In the genomic region with DNA sequence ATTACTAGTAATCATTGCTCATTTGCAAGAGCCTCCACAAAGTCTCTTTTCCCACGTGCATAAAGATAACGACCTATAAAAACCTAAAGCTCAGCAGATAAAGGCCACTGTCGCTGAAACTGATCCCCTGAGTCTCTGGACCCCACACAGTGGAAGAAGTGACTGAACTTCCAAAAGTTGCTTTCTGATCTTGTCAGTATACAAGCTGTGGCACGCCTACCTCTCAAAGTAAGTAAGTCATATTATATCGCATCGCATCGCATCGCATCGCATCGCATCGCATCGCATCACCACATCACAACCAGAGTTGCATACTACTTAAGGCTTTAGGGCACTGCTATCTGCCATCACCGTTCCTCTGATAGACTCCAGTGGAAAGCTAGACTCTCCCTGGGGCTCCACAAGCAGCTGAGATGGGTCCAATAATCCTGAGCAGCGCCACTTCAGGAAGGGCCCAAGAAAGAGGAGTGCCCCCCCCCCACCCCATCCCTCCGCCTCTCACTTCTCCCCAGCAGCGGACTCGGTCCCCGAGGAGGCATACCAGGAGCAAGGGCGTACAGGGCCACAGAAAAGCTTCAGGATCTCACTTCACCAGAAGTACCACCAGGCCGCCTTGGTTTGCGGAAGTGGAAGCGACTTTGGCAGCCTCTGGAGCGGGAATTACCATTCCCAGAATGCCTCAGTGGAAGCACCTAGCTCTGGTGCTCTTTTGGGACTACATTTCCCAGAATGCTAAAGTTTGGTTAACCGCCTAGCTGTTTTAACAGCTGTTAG, we compare ENCODE assay signal across 8 mouse cellular contexts. TPM values are rescaled to one million over a fixed set of nuclear protein-coding genes. Genes with fewer than 3 reads are reported as not detected.
A peak's percentile ranks its signal among the peaks of the same experiment; 100 is the strongest.
DNase-seq lines count a peak whose midpoint lies in the region; ATAC-seq lines count a peak whose summit lies in the region.

No protein-coding gene starts in this region.

- no peaks in the 10 kb centered on the region for H3K9me3 ChIP-seq in intestine, embryonic 15.5 days
- H3K9me3 ChIP-seq in megakaryocyte, embryonic 14.5 days: peaks cover 11% of the 10 kb centered on the region

- peak overlapping the region; percentile 67 for H3K4me2 ChIP-seq in intestine, embryonic 15.5 days (replicated peaks)

- peaks cover 3% of the 10 kb centered on the region; the same call in 1 of the 2 replicates for H3K4me1 ChIP-seq in intestine, embryonic 15.5 days (replicated peaks)
- H3K4me1 ChIP-seq in megakaryocyte, embryonic 14.5 days: peaks cover 39% of the 10 kb centered on the region

- H3K27ac ChIP-seq in intestine, embryonic 15.5 days: peak overlapping the region; percentile 76

- intact Hi-C loops in left cerebral cortex, postnatal 10 days (cut with DNase I): no loop called here

- 8% methylated on average over 24 of the region's 24 CpGs for WGBS in intestine, embryonic 15.5 days

- peak overlapping the region; percentile 81 for H3K9ac ChIP-seq in intestine, embryonic 15.5 days

- peaks cover 6% of the 10 kb centered on the region; the same call in 1 of the 2 replicates for H3K36me3 ChIP-seq in intestine, embryonic 15.5 days
- H3K36me3 ChIP-seq in megakaryocyte, embryonic 14.5 days (replicated peaks; ENCODE audit: low read length): peaks cover 30% of the 10 kb centered on the region

- H3K27me3 ChIP-seq in intestine, embryonic 15.5 days (replicated peaks): no peaks in the 10 kb centered on the region
- H3K27me3 ChIP-seq in megakaryocyte, embryonic 14.5 days (replicated peaks): peaks cover 2% of the 10 kb centered on the region

- peak; percentile 2 to 8 for DNase-seq in spleen, postnatal 36 days (ENCODE audit: low spot score in 2 of 2)
- no peak for DNase-seq in spleen, adult 18-20 months
- DNase-seq in embryo, embryonic 11.5 days (ENCODE audit: low read depth, low spot score): peak; percentile 68
- DNase-seq in gastrocnemius, postnatal 4 days (ENCODE audit: low spot score in 2 of 2): peak; percentile 27 to 67
- peak; percentile 64 to 73 for DNase-seq in left cerebral cortex, postnatal 10 days (ENCODE audit: extremely low spot score in 1 of 2, low spot score in 2 of 2)
- DNase-seq in right cerebral cortex, postnatal 10 days (ENCODE audit: low spot score in 2 of 2): peak; percentile 79 to 84

- ATAC-seq in intestine, embryonic 15.5 days: peak; percentile 95

- H3K4me3 ChIP-seq in intestine, embryonic 15.5 days (replicated peaks): peak overlapping the region; percentile 65
- peak overlapping the region; percentile 92 for H3K4me3 ChIP-seq in megakaryocyte, embryonic 14.5 days (replicated peaks)

RNA-seq across cellular contexts. Expression of gene Zfp111, which starts 3.6 kb away (rescaled TPM):
- total RNA-seq in gastrocnemius, postnatal 4 days (2021): 10 to 100 TPM in 1 of 2 experiments, 1 to 10 TPM in 1; 9.2 to 10.1 TPM
- polyA plus RNA-seq in intestine, embryonic 15.5 days (2015; fragmentation: Nextera tagmentation; extraction: Ambion mirVana): 7.4 and 7.9 TPM in 2 replicates
- 10 to 100 TPM in 1 of 2 experiments, 1 to 10 TPM in 1; 8.6 to 10.2 TPM for total RNA-seq in left cerebral cortex, postnatal 10 days (2021)
- polyA plus RNA-seq in megakaryocyte, embryonic 14.5 days (2012; ENCODE audit: insufficient read depth, low replicate concordance): 0.41 TPM in 1 of 2 replicates, not detected in the other

RNA-seq across cellular contexts. Expression of gene Zfp109, which starts 29.7 kb away (rescaled TPM):
- total RNA-seq in gastrocnemius, postnatal 4 days (2021): 1 to 10 TPM; 2.1 to 2.2 TPM
- 4.3 and 4.5 TPM in 2 replicates for polyA plus RNA-seq in intestine, embryonic 15.5 days (2015; fragmentation: Nextera tagmentation; extraction: Ambion mirVana)
- 1 to 10 TPM; 5.1 to 6.1 TPM for total RNA-seq in left cerebral cortex, postnatal 10 days (2021)
- polyA plus RNA-seq in megakaryocyte, embryonic 14.5 days (2012; ENCODE audit: insufficient read depth, low replicate concordance): 0.27 TPM in 1 of 2 replicates, not detected in the other

RNA-seq across cellular contexts. Expression of gene Zfp114, which starts 32.8 kb away (rescaled TPM):
- total RNA-seq in gastrocnemius, postnatal 4 days (2021): under 1 TPM; 0.57 to 0.83 TPM
- polyA plus RNA-seq in intestine, embryonic 15.5 days (2015; fragmentation: Nextera tagmentation; extraction: Ambion mirVana): 3.8 TPM in 2 replicates
- 1 to 10 TPM; 4.5 to 4.9 TPM for total RNA-seq in left cerebral cortex, postnatal 10 days (2021)
- not detected in 2 replicates for polyA plus RNA-seq in megakaryocyte, embryonic 14.5 days (2012; ENCODE audit: insufficient read depth, low replicate concordance)

RNA-seq across cellular contexts. Expression of gene Zfp108, which starts 46.9 kb away (rescaled TPM):
- 1 to 10 TPM; 2.1 to 2.2 TPM for total RNA-seq in gastrocnemius, postnatal 4 days (2021)
- polyA plus RNA-seq in intestine, embryonic 15.5 days (2015; fragmentation: Nextera tagmentation; extraction: Ambion mirVana): 2.8 and 3.1 TPM in 2 replicates
- 1 to 10 TPM; 6.1 to 6.6 TPM for total RNA-seq in left cerebral cortex, postnatal 10 days (2021)
- polyA plus RNA-seq in megakaryocyte, embryonic 14.5 days (2012; ENCODE audit: insufficient read depth, low replicate concordance): not detected in 2 replicates

Comparison
In these comparisons a context has a peak if more than half of its experiments do, and no peak if none do; other contexts are left out.
1. DNase-seq: peak in spleen, postnatal 36 days (2 of 2), embryo, embryonic 11.5 days (single experiment), gastrocnemius, postnatal 4 days (2 of 2), left cerebral cortex, postnatal 10 days (2 of 2) and right cerebral cortex, postnatal 10 days (2 of 2); none in spleen, adult 18-20 months (0 of 2).